Mouse (Mus musculus) heart, embryonic 11.5 days (tissue): ENCODE results near the gene Cerk. TPM values are rescaled to one million over a fixed set of nuclear protein-coding genes. Genes with fewer than 3 reads are reported as not detected.
"Not testable (repeated sequence)": the region's sequence is repeated elsewhere in the genome, so short reads cannot be mapped to it uniquely, and the experiment has no call there.

Source experiments
- ATAC-seq: fragments of 200-750 bp; cut with Nextera tagmentation; replicated peaks from 2 replicates; pipeline ENCODE4 v1.8.0; 2017; ENCODE audit warnings: moderate library complexity; ENCODE audit not compliant: insufficient number of reproducible peaks, low FRiP score, low TSS enrichment
- H3K27ac ChIP-seq: fragments of 300-500 bp; sonication (generic); 2 replicates; pipeline ENCODE4 v1.5.1; 2014; ENCODE audit warnings: mild to moderate bottlenecking, low read depth, low read length
- H3K27me3 ChIP-seq: fragments of 300-500 bp; sonication (generic); 2 replicates; pipeline ENCODE4 v1.6.1; 2014; ENCODE audit warnings: mild to moderate bottlenecking, low read length, mixed read lengths; ENCODE audit not compliant: control insufficient read depth, insufficient read depth
- H3K36me3 ChIP-seq: fragments of 300-500 bp; sonication (generic); 2 replicates; pipeline ENCODE4 v1.6.1; 2014; ENCODE audit warnings: mild to moderate bottlenecking, low read length, moderate library complexity, mixed read lengths; ENCODE audit not compliant: control insufficient read depth, insufficient read depth
- H3K4me1 ChIP-seq: fragments of 300-500 bp; sonication (generic); 2 replicates; pipeline ENCODE4 v1.6.1; 2014; ENCODE audit warnings: low read length; ENCODE audit not compliant: control insufficient read depth, insufficient read depth
- H3K4me2 ChIP-seq: fragments of 300-500 bp; sonication (generic); 2 replicates; pipeline ENCODE4 v1.6.1; 2014; ENCODE audit warnings: mild to moderate bottlenecking, moderate library complexity
- H3K4me3 ChIP-seq: fragments of 300-500 bp; sonication (generic); 2 replicates; pipeline ENCODE4 v1.5.1; 2014; ENCODE audit warnings: low read depth, low read length
- H3K9ac ChIP-seq: fragments of 300-500 bp; sonication (generic); 2 replicates; pipeline ENCODE4 v1.6.1; 2014; ENCODE audit warnings: mild to moderate bottlenecking, low read depth, low read length, moderate library complexity
- H3K9me3 ChIP-seq: fragments of 300-500 bp; sonication (generic); replicated peaks from 2 replicates; pipeline ENCODE4 v1.6.1; 2016; ENCODE audit warnings: low read length; ENCODE audit not compliant: control insufficient read depth
- WGBS: fragments of 180-500 bp; shearing (Covaris S2); extraction: QIAGEN DNeasy Blood & Tissue Kit; methylation state at CpG from one replicate; pipeline ENCODE4 v1.1.7; 2014; ENCODE audit not compliant: insufficient replicate concordance; 5-methylcytosine and 5-hydroxymethylcytosine counted together
- polyA plus RNA-seq: library from polyadenylated mRNA; unstranded; fragments of >200 nt; fragmentation: Nextera tagmentation; extraction: Ambion mirVana; gene quantifications from 2 replicates; pipeline ENCODE4 v1.2.1, GENCODE M21; 2014

Cerk gene
- polyA plus RNA-seq, 1 experiment from 2014 or later = 10.1 TPM

DNA sequence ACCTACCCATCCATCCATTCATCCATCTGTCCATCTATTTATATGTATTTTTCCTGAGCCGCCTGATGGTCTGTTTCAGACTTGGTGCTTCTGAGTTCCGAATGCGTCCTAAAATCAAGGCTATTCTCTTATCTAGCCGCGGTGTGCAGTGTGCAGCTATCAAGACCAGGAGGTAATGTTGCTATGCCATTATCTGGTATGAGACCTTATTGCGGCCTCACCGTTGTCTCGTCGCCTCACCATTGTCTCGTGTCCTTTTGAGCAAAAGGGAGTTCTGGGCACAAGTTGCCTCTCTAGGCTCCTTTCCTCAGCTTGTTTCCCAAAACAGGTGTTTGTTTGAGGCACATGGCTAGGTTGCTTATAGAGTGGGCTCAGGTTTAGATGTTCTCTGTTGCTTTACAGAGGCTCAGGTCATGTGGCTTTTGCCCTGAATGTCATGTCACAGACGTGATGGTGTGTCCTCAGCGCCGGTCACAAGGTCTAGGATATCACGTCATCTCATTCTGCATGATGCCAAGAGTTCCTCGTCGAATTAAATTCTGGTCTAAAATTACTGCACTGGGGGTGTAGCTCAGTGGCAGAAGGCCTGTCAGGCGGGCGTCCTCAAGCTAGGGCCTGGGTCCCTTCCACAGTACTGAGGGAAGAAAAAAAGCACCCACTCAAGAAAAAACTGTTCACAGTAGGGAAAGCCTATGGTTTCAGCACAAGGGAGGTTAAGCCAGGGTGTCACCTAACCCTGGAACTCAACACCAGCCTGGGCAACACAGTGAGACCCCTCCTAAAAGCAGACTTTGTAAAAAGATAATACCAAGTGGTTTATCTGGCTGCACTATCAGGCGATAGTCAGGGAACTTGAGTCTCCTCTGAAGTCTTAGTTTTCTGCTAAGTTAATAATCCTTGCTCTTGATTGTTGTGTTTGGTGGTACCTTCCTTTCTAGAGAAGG lies 81.3 kb downstream of the Cerk start:
- H3K9ac ChIP-seq = no peak overlapping the region
- H3K27ac ChIP-seq = peak overlapping the region; percentile 73

DNA sequence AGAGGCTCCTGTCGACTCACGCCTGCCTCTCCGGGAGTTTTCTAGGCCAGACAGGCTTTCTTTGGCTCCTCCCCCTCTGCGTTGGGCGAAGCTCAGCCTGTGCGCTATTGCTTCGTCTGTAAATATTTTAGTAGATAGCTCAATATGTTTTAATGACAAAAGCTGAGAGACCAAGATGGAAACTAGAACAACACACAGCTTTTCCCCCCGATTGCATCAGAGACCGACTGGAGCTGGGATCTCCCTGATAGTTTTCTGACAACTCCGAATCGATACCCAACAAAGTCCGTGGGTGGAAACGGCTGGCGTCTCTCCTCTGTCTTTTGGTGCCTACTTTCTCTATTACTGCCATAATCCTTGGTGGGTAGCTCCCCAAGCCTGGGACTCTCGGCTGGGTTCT lies 83.6 kb downstream of the Cerk start:
- peaks cover 27% of the 10 kb centered on the region for H3K4me1 ChIP-seq
- H3K4me2 ChIP-seq = no peak overlapping the region
- H3K9me3 ChIP-seq = no peaks in the 10 kb centered on the region
- no peak overlapping the region for H3K4me3 ChIP-seq
- no peak overlapping the region for H3K9ac ChIP-seq
- 81% methylated on average over 15 of the region's 15 CpGs for WGBS
- no peaks in the 10 kb centered on the region for H3K27me3 ChIP-seq
- H3K36me3 ChIP-seq = no peaks in the 10 kb centered on the region
- no peak overlapping the region for H3K27ac ChIP-seq
- ATAC-seq = no peak

More for the DNA sequence above, 81.3 kb downstream of the Cerk start:
- Histone ChIP-seq H3K36me3 (no peaks in the 10 kb centered on the region), H3K4me2 (no peak overlapping the region), H3K4me1 (peaks cover 50% of the 10 kb centered on the region), H3K9me3 (no peaks in the 10 kb centered on the region), H3K27me3 (no peaks in the 10 kb centered on the region), H3K4me3 (no peak overlapping the region)
- WGBS = 69% methylated on average over 19 of the region's 19 CpGs
- ATAC-seq = peak; percentile 58; the same call in 1 of the 2 replicates

DNA sequence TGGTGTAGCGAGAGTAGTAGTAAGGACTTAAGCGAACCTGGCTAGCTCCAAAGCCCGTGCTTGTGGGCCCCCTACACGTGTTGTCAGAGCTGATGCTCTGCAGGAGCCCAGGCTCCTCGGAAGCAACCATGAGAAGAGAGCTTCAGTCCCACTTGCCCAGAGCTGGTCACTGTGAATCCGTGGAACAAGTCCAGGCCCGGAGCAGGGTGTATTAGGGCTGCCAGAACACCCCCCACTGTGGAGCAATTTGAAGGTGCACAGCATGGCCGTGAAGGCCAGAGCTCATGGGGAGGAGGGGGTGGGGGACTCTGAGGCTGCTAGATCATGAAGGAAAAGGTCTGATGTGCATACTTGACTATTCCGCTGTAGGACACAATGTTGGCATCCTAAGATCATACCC lies 84.4 kb downstream of the Cerk start:
- no peak overlapping the region for H3K27ac ChIP-seq
- H3K9me3 ChIP-seq = no peaks in the 10 kb centered on the region
- H3K4me2 ChIP-seq = no peak overlapping the region
- no peak overlapping the region for H3K9ac ChIP-seq
- no peaks in the 10 kb centered on the region for H3K36me3 ChIP-seq
- no peaks in the 10 kb centered on the region for H3K27me3 ChIP-seq
- peaks cover 20% of the 10 kb centered on the region for H3K4me1 ChIP-seq
- WGBS = 72% methylated on average over 9 of the region's 9 CpGs
- no peak overlapping the region for H3K4me3 ChIP-seq
- no peak for ATAC-seq

DNA sequence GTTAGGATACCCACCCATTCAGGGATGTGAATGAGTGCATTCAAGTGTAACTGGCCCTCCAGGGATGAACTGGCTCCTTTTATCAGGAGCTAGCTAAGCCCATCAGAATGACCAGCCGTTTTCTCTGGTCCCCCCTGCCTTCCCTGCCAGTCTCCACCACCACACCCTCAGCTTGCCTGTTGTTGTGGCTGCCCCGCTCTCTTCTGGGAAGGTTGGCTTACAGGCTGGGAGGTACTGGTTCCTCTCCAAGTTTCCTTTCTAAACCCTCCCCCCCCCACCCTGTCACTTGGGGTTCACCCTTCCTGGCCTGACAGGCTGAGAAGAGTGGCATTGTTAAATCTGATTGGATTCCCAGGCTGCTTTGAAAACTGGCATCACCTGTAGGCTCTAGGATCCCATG lies 88.1 kb downstream of the Cerk start:
- ATAC-seq = no peak
- H3K9ac ChIP-seq = no peak overlapping the region
- 73% methylated on average over 2 of the region's 2 CpGs for WGBS
- no peaks in the 10 kb centered on the region for H3K36me3 ChIP-seq
- H3K27ac ChIP-seq = no peak overlapping the region
- no peak overlapping the region for H3K4me2 ChIP-seq
- H3K4me1 ChIP-seq = no peaks in the 10 kb centered on the region
- no peaks in the 10 kb centered on the region for H3K9me3 ChIP-seq
- no peak overlapping the region for H3K4me3 ChIP-seq
- H3K27me3 ChIP-seq = no peaks in the 10 kb centered on the region

DNA sequence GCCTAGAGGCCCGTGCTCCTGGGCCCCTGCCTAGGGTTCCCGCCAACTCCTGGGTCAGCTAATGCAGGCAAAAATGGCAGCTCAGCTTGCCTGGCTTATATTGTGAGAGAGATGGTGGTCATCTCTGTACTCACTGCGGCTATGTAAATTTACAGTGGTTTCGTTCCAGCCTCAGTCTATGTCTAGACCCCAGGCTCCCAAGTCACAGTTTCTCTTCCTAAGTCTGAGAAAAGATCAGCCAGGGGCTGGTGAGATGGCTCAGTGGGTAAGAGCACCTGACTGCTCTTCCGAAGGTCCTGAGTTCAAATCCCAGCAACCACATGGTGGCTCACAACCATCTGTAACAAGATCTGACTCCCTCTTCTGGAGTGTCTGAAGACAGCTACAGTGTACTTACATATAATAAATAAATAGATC lies 89.3 kb downstream of the Cerk start:
- 90% methylated on average over 5 of the region's 5 CpGs for WGBS
- ATAC-seq, H3K27ac ChIP-seq, H3K27me3 ChIP-seq, H3K9ac ChIP-seq, H3K4me2 ChIP-seq, H3K9me3 ChIP-seq, H3K4me1 ChIP-seq, H3K4me3 ChIP-seq, H3K36me3 ChIP-seq: not testable (repeated sequence)

DNA sequence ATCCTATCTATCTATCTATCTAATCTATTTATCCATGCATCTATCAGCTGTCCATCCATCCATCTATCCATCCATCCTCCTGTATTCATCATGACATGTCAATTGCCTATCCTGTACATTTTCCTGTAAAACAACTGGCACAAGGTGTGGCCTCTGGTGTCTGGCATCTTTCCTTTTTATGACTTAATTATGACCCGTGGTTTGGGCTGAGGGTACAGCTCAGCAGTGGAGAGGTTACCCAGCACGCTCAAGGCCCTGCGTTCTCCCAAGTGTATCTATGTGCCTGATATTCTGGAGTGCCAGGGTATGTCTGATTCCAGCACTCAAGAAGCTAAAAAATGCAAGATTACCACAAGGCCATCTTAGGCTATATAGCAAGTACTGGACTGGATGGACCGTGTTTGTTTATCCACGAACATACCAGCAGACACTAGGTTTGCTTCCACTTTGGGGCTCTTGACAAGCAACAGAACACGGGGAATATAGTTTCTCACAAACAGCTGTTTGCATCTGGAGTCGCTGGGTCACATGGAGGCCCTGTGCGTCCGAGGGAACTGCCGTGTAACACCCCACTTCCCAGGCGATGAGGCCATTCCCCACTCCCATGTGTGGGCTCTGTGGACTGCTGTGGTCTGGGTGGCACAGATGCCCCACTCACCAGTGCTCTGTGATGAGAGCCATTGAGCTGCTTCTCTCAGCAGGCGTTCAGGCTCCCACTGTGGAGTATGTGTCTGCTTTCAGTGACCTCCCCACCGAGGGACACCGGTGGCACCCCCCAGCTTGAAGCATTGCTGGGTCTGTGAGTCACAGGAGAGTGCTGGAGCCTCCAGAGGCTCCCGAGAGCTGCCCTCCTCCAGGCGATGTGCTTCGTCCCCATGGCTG lies 90.0 kb downstream of the Cerk start:
- Histone ChIP-seq H3K4me3 (no peak overlapping the region), H3K27ac (no peak overlapping the region)
- WGBS = 86% methylated on average over 17 of the region's 17 CpGs

DNA sequence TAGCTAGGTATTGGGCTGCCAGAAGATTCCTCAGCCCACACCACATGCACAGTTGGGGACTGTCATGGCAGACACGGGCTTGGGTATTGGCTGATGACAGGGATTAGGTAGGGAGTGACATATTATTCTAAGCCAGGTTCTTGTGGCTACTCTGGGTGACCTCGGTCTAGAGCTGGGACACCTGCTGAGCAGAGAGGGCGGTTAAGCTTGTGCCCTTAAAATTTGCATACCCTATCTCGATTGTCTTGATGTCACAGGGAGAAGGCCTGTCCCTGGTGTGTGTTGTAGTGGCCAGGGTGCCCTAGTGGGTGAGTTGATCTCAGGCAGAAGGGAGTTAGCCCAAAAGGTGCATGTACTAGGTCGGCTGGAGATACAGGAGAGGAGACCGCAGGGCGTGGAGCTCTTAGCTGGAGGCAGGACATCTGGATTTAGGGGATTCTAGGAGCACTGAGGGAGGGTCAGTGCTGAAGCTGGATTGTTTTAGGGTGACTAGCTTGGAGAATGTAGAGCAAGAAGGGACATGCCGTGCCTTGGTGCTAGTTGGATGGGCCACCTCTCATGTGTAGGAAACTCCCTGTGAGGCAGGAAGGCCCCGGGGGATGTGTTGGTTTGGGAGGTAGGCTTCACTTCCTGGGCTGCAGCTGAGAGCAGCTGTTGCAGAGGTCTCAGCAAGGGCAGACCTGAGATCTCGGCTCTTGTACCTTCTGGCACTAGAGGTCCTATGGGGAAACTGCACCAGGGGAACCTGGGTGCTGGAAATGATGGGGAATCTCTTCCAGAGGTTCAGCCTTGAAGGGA lies 91.4 kb downstream of the Cerk start:
- no peaks in the 10 kb centered on the region for H3K36me3 ChIP-seq
- no peak overlapping the region for H3K27ac ChIP-seq
- H3K9ac ChIP-seq = no peak overlapping the region
- H3K4me3 ChIP-seq = no peak overlapping the region
- H3K4me2 ChIP-seq = no peak overlapping the region
- no peak for ATAC-seq
- 65% methylated on average over 10 of the region's 10 CpGs for WGBS
- no peaks in the 10 kb centered on the region for H3K9me3 ChIP-seq
- peaks cover 11% of the 10 kb centered on the region for H3K4me1 ChIP-seq
- no peaks in the 10 kb centered on the region for H3K27me3 ChIP-seq

More for the DNA sequence above, 90.0 kb downstream of the Cerk start:
- Histone ChIP-seq H3K4me1 (no peaks in the 10 kb centered on the region), H3K36me3 (no peaks in the 10 kb centered on the region), H3K4me2 (no peak overlapping the region), H3K9ac (no peak overlapping the region), H3K27me3 (no peaks in the 10 kb centered on the region), H3K9me3 (no peaks in the 10 kb centered on the region)
- ATAC-seq = no peak

DNA sequence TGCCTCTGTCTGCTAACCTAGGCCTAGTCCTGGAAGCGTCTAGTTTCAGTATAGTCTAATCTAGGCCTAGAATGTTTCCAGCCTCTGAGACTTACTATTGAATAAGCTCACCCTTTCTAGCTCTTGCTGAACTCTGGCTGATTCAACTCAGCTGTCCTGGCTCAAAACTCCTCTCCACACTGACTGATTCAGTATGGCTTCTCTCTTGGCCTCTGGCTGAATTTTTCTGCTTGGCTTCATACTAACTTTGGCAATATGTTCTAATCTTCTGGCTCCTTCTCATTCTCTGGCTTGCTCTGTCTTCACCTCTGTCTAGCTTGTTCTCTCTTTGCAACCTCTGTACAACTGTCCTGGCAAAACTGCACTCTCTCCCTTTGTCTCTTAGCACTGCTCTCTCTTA lies 92.7 kb downstream of the Cerk start:
- Histone ChIP-seq H3K27ac (no peak overlapping the region), H3K9ac (no peak overlapping the region), H3K4me2 (no peak overlapping the region), H3K9me3 (no peaks in the 10 kb centered on the region), H3K4me3 (no peak overlapping the region), H3K36me3 (no peaks in the 10 kb centered on the region), H3K4me1 (peaks cover 17% of the 10 kb centered on the region), H3K27me3 (no peaks in the 10 kb centered on the region)
- no peak for ATAC-seq
- 85% methylated on average over 1 of the region's 1 CpGs for WGBS
